Mouse (Mus musculus) hindbrain, embryonic 15.5 days (tissue): ENCODE measurements around the gene Eif3d. TPM values are rescaled to one million over a fixed set of nuclear protein-coding genes. Genes with fewer than 3 reads are reported as not detected.
"Not testable (repeated sequence)": the region's sequence is repeated elsewhere in the genome, so short reads cannot be mapped to it uniquely, and the experiment has no call there.

Experiments used
- ATAC-seq: fragments of 200-750 bp; cut with Nextera tagmentation; 2 replicates; pipeline ENCODE4 v1.8.0; 2017; ENCODE audit warnings: low read depth, moderate number of reproducible peaks, moderate TSS enrichment; ENCODE audit not compliant: low FRiP score
- H3K27ac ChIP-seq: fragments of 300-500 bp; sonication (generic); replicated peaks from 2 replicates; pipeline ENCODE4 v1.5.1; 2015; ENCODE audit warnings: mild to moderate bottlenecking, inconsistent platforms
- H3K27me3 ChIP-seq: fragments of 300-500 bp; sonication (generic); 2 replicates; pipeline ENCODE4 v1.6.1; 2015; ENCODE audit warnings: control low read depth, inconsistent platforms
- H3K36me3 ChIP-seq: fragments of 300-500 bp; sonication (generic); 2 replicates; pipeline ENCODE4 v1.6.1; 2015; ENCODE audit warnings: control low read depth, inconsistent platforms
- H3K4me1 ChIP-seq: fragments of 300-500 bp; sonication (generic); replicated peaks from 2 replicates; pipeline ENCODE4 v1.6.1; 2015; ENCODE audit warnings: control low read depth, inconsistent platforms
- H3K4me2 ChIP-seq: fragments of 300-500 bp; sonication (generic); 2 replicates; pipeline ENCODE4 v1.6.1; 2015; ENCODE audit warnings: moderate library complexity, mild to moderate bottlenecking, inconsistent platforms
- H3K4me3 ChIP-seq: fragments of 300-500 bp; sonication (generic); 2 replicates; pipeline ENCODE4 v1.5.1; 2015; ENCODE audit warnings: mild to moderate bottlenecking, inconsistent platforms
- H3K9ac ChIP-seq: fragments of 300-500 bp; sonication (generic); 2 replicates; pipeline ENCODE4 v1.6.1; 2015; ENCODE audit warnings: inconsistent platforms
- H3K9me3 ChIP-seq: fragments of 300-500 bp; sonication (generic); 2 replicates; pipeline ENCODE4 v1.6.1; 2016; ENCODE audit warnings: control low read depth, inconsistent platforms
- WGBS: fragments of 180-500 bp; shearing (Covaris S2); methylation state at CpG from one replicate; pipeline ENCODE4 v1.1.7; 2015; 5-methylcytosine and 5-hydroxymethylcytosine counted together
- polyA plus RNA-seq: library from polyadenylated mRNA; unstranded; fragments of >200 nt; fragmentation: Nextera tagmentation; extraction: Ambion mirVana; gene quantifications from 2 replicates; pipeline ENCODE4 v1.2.1, GENCODE M21; 2015

Gene Eif3d
- 170 TPM in 2 replicates for polyA plus RNA-seq

DNA sequence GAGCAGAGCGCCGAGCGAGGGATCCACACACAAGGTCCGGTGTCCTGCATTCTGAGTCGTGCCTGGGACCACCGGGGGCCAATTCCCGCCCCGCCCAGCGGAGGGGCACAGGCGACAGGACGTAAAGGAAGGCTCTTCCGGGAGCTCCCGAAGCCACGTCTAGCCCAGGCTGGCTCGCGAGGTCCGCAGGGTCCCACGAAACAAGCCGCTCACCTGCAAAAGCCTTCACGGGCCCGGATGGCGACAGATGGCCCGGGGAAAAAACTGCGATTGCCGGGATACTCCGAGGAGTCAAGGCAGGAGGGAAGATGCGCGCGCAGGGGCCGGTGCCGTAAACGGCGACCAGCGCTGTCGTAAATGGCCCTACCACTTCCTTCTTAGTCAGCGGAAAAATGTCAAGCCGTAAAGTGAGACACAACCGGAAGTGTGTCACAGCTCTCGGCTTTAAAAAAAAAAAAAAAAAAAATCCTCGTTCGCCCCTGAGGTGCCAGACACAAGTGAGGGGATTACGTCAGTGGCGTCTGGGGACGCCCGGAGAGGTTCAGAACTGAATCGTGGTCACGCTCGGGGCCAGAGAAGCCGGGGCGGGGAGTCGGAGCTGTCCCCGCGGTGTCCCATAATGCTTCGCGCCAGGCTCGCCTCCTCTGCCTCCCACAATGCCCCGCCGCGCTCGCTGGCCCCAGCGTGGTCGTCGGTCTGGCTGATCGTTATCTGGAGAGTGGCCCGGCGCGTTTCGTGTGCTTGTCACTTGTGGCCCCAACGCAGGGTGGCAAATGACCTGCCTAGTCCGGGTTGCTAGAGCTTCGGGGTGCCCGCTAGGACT lies at the start of gene Eif3d:
TSS of gene Eif3d (minus strand) at position 344 of the 823 bp plus-strand sequence.
- no peaks in the 10 kb centered on the region for H3K27me3 ChIP-seq
- peak within 1 kb of the TSS; percentile 90 for H3K4me3 ChIP-seq
- H3K36me3 ChIP-seq = peaks cover 25% of the 10 kb centered on the region
- ATAC-seq = peak; percentile 92
- under 1% methylated on average over 72 of the region's 72 CpGs for WGBS
- H3K4me1 ChIP-seq = peaks cover 26% of the 10 kb centered on the region
- H3K27ac ChIP-seq = peak within 1 kb of the TSS; percentile 99
- peak within 1 kb of the TSS; percentile 97 for H3K9ac ChIP-seq
- H3K4me2 ChIP-seq = peak within 1 kb of the TSS; percentile 90
- H3K9me3 ChIP-seq = no peaks in the 10 kb centered on the region

DNA sequence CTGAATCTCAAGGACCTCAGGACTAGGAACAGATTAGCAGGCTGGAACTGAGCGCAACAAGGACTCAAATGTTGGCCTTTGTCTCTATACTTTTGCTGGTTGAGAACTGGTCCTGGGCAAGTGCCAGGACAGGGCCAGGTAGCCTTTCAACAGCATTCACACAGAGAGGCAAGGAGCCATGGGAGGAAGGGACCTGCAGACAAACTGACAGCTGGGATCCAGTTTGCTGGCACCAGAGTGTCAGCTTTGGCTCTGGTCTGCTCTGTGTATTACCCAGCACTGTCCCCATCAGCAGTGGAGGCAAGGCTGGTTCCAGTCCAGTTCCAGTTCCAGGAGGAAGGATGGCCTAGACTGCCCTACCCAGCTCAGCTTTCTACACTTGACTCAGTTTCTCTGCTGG lies 43.4 kb upstream of the Eif3d start:
- no peak overlapping the region for H3K4me2 ChIP-seq
- H3K9ac ChIP-seq = no peak overlapping the region
- no peaks in the 10 kb centered on the region for H3K9me3 ChIP-seq
- no peak overlapping the region for H3K4me3 ChIP-seq
- no peaks in the 10 kb centered on the region for H3K4me1 ChIP-seq
- no peak overlapping the region for H3K27ac ChIP-seq
- no peak for ATAC-seq
- no peaks in the 10 kb centered on the region for H3K27me3 ChIP-seq
- 91% methylated on average over 1 of the region's 1 CpGs for WGBS
- no peaks in the 10 kb centered on the region for H3K36me3 ChIP-seq

DNA sequence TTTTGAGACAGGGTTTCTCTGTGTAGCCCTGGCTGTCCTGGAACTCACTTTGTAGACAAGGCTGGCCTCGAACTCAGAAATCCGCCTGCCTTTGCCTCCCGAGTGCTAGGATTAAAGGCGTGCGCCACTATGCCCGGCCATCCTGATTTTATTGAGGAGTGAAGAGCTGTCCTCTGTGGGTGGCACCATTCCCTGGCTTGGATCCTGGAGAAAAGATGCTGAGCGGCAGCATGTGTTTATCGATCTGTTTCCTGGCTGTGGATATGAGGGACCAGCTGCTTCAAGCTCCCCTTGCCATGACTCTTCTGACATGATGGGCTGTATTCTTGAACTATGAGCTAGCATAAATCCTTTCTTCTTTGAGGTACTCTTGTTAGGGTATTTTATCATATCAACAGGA lies 37.6 kb upstream of the Eif3d start:
- not testable (repeated sequence) for H3K27ac ChIP-seq, H3K36me3 ChIP-seq, H3K9ac ChIP-seq, ATAC-seq, H3K9me3 ChIP-seq, H3K4me3 ChIP-seq, H3K27me3 ChIP-seq, H3K4me2 ChIP-seq
- 90% methylated on average over 8 of the region's 8 CpGs for WGBS
- H3K4me1 ChIP-seq = peaks cover 13% of the 10 kb centered on the region; the same call in 1 of the 2 replicates

DNA sequence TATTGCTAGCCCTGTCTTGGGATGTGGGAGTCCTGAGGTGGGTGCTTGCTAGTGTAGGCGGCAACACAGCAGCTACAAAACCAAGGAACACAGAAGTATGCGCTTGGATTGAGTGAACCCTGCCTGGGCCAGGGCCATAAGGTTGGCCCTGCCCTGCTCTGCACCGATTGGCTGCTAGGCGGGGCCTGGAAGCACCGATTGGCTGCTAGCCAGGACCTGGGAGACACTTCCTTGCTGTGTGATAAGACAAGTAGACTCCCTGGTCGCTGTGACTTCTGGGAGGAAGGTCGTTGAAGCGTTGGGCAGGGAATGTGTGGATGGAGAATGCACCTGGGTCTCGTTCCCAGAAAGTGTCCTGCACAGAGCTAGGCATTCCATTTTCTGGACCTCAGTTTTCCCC lies 33.3 kb upstream of the Eif3d start:
- no peak for ATAC-seq
- H3K27me3 ChIP-seq = no peaks in the 10 kb centered on the region
- no peaks in the 10 kb centered on the region for H3K9me3 ChIP-seq
- H3K36me3 ChIP-seq = no peaks in the 10 kb centered on the region
- peaks cover 13% of the 10 kb centered on the region; the same call in 1 of the 2 replicates for H3K4me1 ChIP-seq
- WGBS = 54% methylated on average over 9 of the region's 9 CpGs
- no peak overlapping the region for H3K4me3 ChIP-seq
- no peak overlapping the region for H3K9ac ChIP-seq
- no peak overlapping the region for H3K4me2 ChIP-seq
- H3K27ac ChIP-seq = no peak overlapping the region

DNA sequence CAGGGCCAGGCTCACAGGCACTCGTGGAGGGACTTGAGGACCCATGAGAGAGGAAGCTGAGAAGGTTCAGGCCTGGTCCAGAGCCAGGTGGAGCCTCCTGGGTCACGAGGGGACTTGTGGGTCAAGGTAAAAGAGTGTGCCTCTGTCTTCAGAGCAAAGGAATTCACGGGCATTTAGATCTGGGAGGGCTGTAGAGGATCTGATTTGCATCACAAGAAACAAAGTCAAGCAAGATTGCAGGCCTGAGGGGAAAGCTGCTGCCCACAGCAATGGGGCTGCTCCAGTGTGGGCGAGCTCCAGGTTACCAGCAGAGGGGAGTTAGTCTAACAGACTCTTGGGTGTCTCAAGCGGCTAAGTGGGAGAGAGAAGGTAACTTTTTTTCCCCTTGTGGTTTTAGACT lies 30.8 kb upstream of the Eif3d start:
- Histone ChIP-seq H3K9ac (no peak overlapping the region), H3K9me3 (no peaks in the 10 kb centered on the region), H3K36me3 (no peaks in the 10 kb centered on the region), H3K4me1 (0 out of 2 replicates have a peak, but pooled peaks cover 4% of the 10 kb centered on the region), H3K27me3 (no peaks in the 10 kb centered on the region), H3K4me3 (no peak overlapping the region), H3K27ac (no peak overlapping the region), H3K4me2 (no peak overlapping the region)
- WGBS = 12% methylated on average over 5 of the region's 5 CpGs
- no peak for ATAC-seq

DNA sequence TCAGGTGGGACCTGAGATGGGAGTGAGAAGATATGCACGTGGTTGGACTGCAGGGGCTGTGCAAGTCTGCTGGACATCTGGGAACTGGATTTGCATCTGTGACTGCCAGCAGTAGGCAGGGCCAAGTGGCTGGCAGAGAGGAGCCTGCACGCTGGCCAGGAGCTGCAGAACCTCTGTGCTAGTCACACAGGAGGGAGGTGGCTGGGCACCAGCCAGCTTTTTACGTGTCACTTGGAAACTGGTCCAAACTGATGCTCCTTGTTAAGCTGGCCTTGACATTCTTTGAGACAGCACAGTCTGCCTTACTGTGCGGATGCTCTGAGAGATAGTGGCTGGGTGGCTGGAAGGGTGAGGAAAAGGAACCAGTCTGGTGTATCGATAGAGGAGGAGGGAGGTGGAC lies 17.9 kb upstream of the Eif3d start:
- no peaks in the 10 kb centered on the region for H3K36me3 ChIP-seq
- H3K27ac ChIP-seq = no peak overlapping the region
- no peak overlapping the region for H3K4me2 ChIP-seq
- no peak for ATAC-seq
- no peak overlapping the region for H3K4me3 ChIP-seq
- H3K27me3 ChIP-seq = no peaks in the 10 kb centered on the region
- no peaks in the 10 kb centered on the region for H3K9me3 ChIP-seq
- no peak overlapping the region for H3K9ac ChIP-seq
- WGBS = 57% methylated on average over 5 of the region's 5 CpGs
- H3K4me1 ChIP-seq = no peaks in the 10 kb centered on the region

DNA sequence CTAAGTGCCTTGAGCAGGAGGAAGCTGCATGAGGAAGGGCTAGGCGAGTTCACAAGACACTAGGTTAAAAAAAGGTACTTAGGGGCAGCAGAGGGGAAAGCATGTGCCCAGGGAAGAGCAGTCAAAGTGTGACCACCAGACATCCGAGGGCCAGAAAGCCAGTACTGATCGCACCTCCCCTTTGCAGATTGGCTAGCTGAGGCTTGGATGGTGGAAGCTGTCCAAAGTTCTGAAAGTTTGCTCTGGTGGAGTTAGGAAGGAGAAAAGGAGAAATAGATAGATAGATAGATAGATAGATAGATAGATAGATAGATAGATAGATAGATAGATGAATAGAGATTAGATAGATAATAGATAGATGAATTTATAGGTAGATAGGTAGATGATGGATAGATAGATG lies 12.8 kb upstream of the Eif3d start:
- Histone ChIP-seq H3K9me3 (no peaks in the 10 kb centered on the region), H3K4me2 (no peak overlapping the region), H3K9ac (no peak overlapping the region), H3K27ac (no peak overlapping the region), H3K4me1 (peaks cover 4% of the 10 kb centered on the region; the same call in 1 of the 2 replicates), H3K4me3 (no peak overlapping the region), H3K27me3 (0 out of 2 replicates have a peak, but pooled peaks cover 3% of the 10 kb centered on the region), H3K36me3 (no peaks in the 10 kb centered on the region)
- WGBS = 38% methylated on average over 3 of the region's 3 CpGs
- ATAC-seq = no peak

DNA sequence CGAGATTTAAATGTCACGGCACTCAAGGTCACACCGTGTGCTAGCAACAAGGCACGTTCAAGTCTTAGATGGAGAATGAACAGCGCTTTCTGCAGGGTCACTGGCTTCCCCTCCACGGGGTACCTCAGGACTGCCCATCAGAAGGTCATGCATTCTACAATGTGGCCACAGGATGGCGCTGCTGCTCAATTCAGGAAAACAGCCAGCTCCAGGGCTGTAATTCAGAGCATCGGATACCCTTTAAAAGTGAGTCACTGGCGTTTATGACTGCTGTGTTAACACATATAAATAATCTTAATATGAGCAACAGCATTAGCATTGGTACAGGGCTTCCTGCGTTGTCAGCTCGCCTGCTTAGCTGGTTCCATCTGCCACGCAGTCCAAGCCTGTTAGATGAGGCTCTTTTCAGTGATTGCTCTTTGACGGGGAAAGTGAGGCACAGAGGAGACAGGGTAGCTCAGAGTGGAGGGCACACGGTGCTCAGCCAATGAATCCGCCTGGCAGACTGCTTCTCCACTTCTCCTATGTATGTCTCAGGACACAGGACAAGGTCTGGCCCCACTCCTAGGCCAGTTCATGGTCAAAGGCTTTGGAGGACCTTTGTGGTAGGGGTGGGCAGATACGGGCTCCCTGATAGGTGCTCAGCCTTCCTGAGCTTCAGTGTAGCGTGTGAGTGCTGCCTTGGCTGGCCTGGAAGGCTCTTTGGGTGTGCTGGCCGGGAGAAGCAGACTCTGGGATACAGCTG lies 11.8 kb upstream of the Eif3d start:
- Histone ChIP-seq H3K4me2 (no peak overlapping the region), H3K27ac (no peak overlapping the region), H3K9me3 (no peaks in the 10 kb centered on the region), H3K4me1 (peaks cover 4% of the 10 kb centered on the region; the same call in 1 of the 2 replicates), H3K4me3 (no peak overlapping the region), H3K9ac (no peak overlapping the region), H3K36me3 (no peaks in the 10 kb centered on the region), H3K27me3 (0 out of 2 replicates have a peak, but pooled peaks cover 3% of the 10 kb centered on the region)
- 27% methylated on average over 18 of the region's 18 CpGs for WGBS
- peak; percentile 81 for ATAC-seq

DNA sequence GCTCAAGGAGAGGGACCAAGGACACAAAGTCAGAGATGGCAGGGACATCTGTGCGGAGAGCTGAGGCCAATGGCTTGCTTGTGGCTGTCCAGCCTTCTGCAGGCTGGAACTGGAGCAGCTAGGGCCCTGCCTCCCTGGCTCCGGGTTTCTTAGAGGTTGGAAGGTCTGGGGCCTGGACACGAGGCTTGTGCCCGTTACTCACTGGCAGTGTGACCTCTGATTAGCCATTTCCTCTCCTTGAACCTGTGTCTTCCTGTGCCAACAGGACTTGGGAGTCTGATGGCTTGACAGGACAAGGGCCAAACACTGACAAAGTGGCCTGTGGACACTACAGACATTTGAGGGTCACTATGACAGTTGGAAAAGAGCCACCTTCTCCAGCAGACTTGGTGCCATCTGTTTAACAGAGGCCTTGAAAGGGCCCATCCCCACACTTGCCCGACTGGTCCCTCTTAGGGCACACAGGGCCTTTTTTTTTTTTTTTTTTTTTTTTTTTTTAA lies 10.6 kb upstream of the Eif3d start:
- Histone ChIP-seq H3K4me3 (no peak overlapping the region), H3K9ac (no peak overlapping the region), H3K4me1 (peaks cover 4% of the 10 kb centered on the region; the same call in 1 of the 2 replicates), H3K27me3 (0 out of 2 replicates have a peak, but pooled peaks cover 3% of the 10 kb centered on the region), H3K27ac (no peak overlapping the region), H3K9me3 (no peaks in the 10 kb centered on the region), H3K36me3 (no peaks in the 10 kb centered on the region), H3K4me2 (no peak overlapping the region)
- ATAC-seq = no peak
- WGBS = 79% methylated on average over 5 of the region's 5 CpGs

DNA sequence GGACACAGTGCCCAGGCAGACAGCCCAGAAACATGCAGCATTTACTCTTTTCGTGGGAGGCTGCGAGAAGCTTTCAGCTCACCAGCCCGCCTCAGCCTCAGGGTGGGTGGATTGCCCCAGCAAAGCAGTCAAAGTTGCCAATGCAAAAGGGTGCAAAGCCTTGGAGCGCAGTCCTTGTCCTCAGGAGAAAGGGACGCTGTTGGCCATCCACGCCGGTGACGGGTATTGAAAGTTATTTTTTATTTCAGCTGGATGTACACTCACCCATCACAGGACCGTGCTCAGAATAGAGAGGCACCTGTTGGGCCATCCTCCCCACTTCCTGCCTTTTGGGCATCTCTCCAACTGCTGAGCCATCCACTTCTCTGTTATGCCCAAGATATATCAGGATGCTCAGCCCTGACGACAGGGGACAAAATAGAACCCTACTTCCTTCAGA lies 8.8 kb upstream of the Eif3d start:
- Histone ChIP-seq H3K4me3 (no peak overlapping the region), H3K27me3 (0 out of 2 replicates have a peak, but pooled peaks cover 3% of the 10 kb centered on the region), H3K4me2 (no peak overlapping the region), H3K36me3 (no peaks in the 10 kb centered on the region), H3K4me1 (peaks cover 4% of the 10 kb centered on the region; the same call in 1 of the 2 replicates), H3K9ac (no peak overlapping the region), H3K27ac (no peak overlapping the region), H3K9me3 (no peaks in the 10 kb centered on the region)
- WGBS = 89% methylated on average over 10 of the region's 10 CpGs
- no peak for ATAC-seq

DNA sequence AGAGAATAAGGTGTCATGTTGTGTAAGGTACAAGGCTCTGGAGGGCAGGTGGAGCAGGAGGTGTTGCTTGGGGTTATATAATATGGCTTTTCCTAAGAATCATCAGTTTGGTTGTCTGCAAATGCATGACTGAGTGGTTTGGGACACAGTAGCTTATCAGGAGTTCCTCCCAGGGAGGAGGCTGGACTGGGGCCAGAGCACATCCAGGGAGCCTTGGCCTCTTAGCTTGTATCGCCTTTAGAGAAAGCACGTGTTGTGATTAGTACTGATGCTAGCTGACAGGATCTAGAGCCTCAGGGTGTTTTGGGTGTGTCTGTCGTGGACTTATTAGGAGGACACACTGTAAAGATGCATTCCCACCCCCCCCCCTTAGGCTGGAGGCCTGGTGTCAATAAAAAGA lies 7.0 kb upstream of the Eif3d start:
- Histone ChIP-seq H3K27ac (no peak overlapping the region), H3K27me3 (0 out of 2 replicates have a peak, but pooled peaks cover 3% of the 10 kb centered on the region), H3K9ac (no peak overlapping the region), H3K4me1 (peaks cover 4% of the 10 kb centered on the region; the same call in 1 of the 2 replicates), H3K4me2 (no peak overlapping the region), H3K36me3 (no peaks in the 10 kb centered on the region), H3K9me3 (no peaks in the 10 kb centered on the region), H3K4me3 (no peak overlapping the region)
- no peak for ATAC-seq
- 57% methylated on average over 3 of the region's 3 CpGs for WGBS
